Mouse (Mus musculus): Measurements from ENCODE around the gene Vps53.

The Vps53 gene

GRCm38 (mm10) chr11:76150980-76151379 lies 28.5 kb downstream of the Vps53 start:
- no peak for DNase-seq (ENCODE audit: low read depth, low spot score)
- H3K36me3 ChIP-seq (ENCODE audit: control insufficient read depth, insufficient read depth, low read length, poor library complexity, severe bottlenecking): no peaks in the 10 kb centered on the region
- H3K27me3 ChIP-seq (ENCODE audit: control insufficient read depth, insufficient read depth, low read length, poor library complexity, severe bottlenecking): no peaks in the 10 kb centered on the region

- H3K27me3 ChIP-seq (ENCODE audit: control insufficient read depth, insufficient read depth, low read length, poor library complexity, severe bottlenecking): no peaks in the 10 kb centered on the region
- DNase-seq (ENCODE audit: low read depth, low spot score): no peak
- H3K36me3 ChIP-seq (ENCODE audit: control insufficient read depth, insufficient read depth, low read length, poor library complexity, severe bottlenecking): no peaks in the 10 kb centered on the region
Observed at GRCm38 (mm10) chr11:76148055-76149008, 31.1 kb downstream of the Vps53 start.

GRCm38 (mm10) chr11:76146187-76147010 lies 33.0 kb downstream of the Vps53 start:
- Histone ChIP-seq H3K27me3 (ENCODE audit: control insufficient read depth, insufficient read depth, low read length, poor library complexity, severe bottlenecking) (no peaks in the 10 kb centered on the region), H3K36me3 (ENCODE audit: control insufficient read depth, insufficient read depth, low read length, poor library complexity, severe bottlenecking) (no peaks in the 10 kb centered on the region)
- DNase-seq (ENCODE audit: low read depth, low spot score): no peak

GRCm38 (mm10) chr11:76145169-76145568 lies 34.3 kb downstream of the Vps53 start:
- no peak for DNase-seq (ENCODE audit: low read depth, low spot score)
- Histone ChIP-seq H3K27me3 (ENCODE audit: control insufficient read depth, insufficient read depth, low read length, poor library complexity, severe bottlenecking) (no peaks in the 10 kb centered on the region), H3K36me3 (ENCODE audit: control insufficient read depth, insufficient read depth, low read length, poor library complexity, severe bottlenecking) (no peaks in the 10 kb centered on the region)

GRCm38 (mm10) chr11:76144386-76144785 lies 35.1 kb downstream of the Vps53 start:
- no peak for DNase-seq (ENCODE audit: low read depth, low spot score)
- no peaks in the 10 kb centered on the region for H3K27me3 ChIP-seq (ENCODE audit: control insufficient read depth, insufficient read depth, low read length, poor library complexity, severe bottlenecking)

GRCm38 (mm10) chr11:76137996-76138395 lies 41.5 kb downstream of the Vps53 start:
- no peak for DNase-seq (ENCODE audit: low read depth, low spot score)
- peaks cover 4% of the 10 kb centered on the region for H3K36me3 ChIP-seq (ENCODE audit: control insufficient read depth, insufficient read depth, low read length, poor library complexity, severe bottlenecking)
- H3K27me3 ChIP-seq (ENCODE audit: control insufficient read depth, insufficient read depth, low read length, poor library complexity, severe bottlenecking): no peaks in the 10 kb centered on the region

More at GRCm38 (mm10) chr11:76144386-76144785, 35.1 kb downstream of the Vps53 start:
- H3K36me3 ChIP-seq (ENCODE audit: control insufficient read depth, insufficient read depth, low read length, poor library complexity, severe bottlenecking): no peaks in the 10 kb centered on the region

- Histone ChIP-seq H3K36me3 (ENCODE audit: control insufficient read depth, insufficient read depth, low read length, poor library complexity, severe bottlenecking) (peaks cover 7% of the 10 kb centered on the region), H3K27me3 (ENCODE audit: control insufficient read depth, insufficient read depth, low read length, poor library complexity, severe bottlenecking) (no peaks in the 10 kb centered on the region)
- DNase-seq (ENCODE audit: low read depth, low spot score): no peak
Observed at GRCm38 (mm10) chr11:76135641-76136437, 43.6 kb downstream of the Vps53 start.

- DNase-seq (ENCODE audit: low read depth, low spot score): no peak
- no peaks in the 10 kb centered on the region for H3K27me3 ChIP-seq (ENCODE audit: control insufficient read depth, insufficient read depth, low read length, poor library complexity, severe bottlenecking)
- peaks cover 10% of the 10 kb centered on the region for H3K36me3 ChIP-seq (ENCODE audit: control insufficient read depth, insufficient read depth, low read length, poor library complexity, severe bottlenecking)
Observed at GRCm38 (mm10) chr11:76130859-76131258, 48.6 kb downstream of the Vps53 start.

GRCm38 (mm10) chr11:76125386-76125785 lies 54.1 kb downstream of the Vps53 start:
- Histone ChIP-seq H3K36me3 (ENCODE audit: control insufficient read depth, insufficient read depth, low read length, poor library complexity, severe bottlenecking) (peaks cover 5% of the 10 kb centered on the region), H3K27me3 (ENCODE audit: control insufficient read depth, insufficient read depth, low read length, poor library complexity, severe bottlenecking) (no peaks in the 10 kb centered on the region)
- DNase-seq (ENCODE audit: low read depth, low spot score): no peak

GRCm38 (mm10) chr11:76123517-76123916 lies 55.9 kb downstream of the Vps53 start:
- no peaks in the 10 kb centered on the region for H3K27me3 ChIP-seq (ENCODE audit: control insufficient read depth, insufficient read depth, low read length, poor library complexity, severe bottlenecking)
- peaks cover 2% of the 10 kb centered on the region; the same call in 1 of the 2 replicates for H3K36me3 ChIP-seq (ENCODE audit: control insufficient read depth, insufficient read depth, low read length, poor library complexity, severe bottlenecking)
- DNase-seq (ENCODE audit: low read depth, low spot score): no peak

GRCm38 (mm10) chr11:76122571-76122970 lies 56.9 kb downstream of the Vps53 start:
- H3K27me3 ChIP-seq (ENCODE audit: control insufficient read depth, insufficient read depth, low read length, poor library complexity, severe bottlenecking): no peaks in the 10 kb centered on the region
- no peak for DNase-seq (ENCODE audit: low read depth, low spot score)
- H3K36me3 ChIP-seq (ENCODE audit: control insufficient read depth, insufficient read depth, low read length, poor library complexity, severe bottlenecking): peaks cover 3% of the 10 kb centered on the region

- no peaks in the 10 kb centered on the region for H3K27me3 ChIP-seq (ENCODE audit: control insufficient read depth, insufficient read depth, low read length, poor library complexity, severe bottlenecking)
- H3K36me3 ChIP-seq (ENCODE audit: control insufficient read depth, insufficient read depth, low read length, poor library complexity, severe bottlenecking): peaks cover 5% of the 10 kb centered on the region
- DNase-seq (ENCODE audit: low read depth, low spot score): no peak
Observed at GRCm38 (mm10) chr11:76121086-76121485, 58.4 kb downstream of the Vps53 start.

GRCm38 (mm10) chr11:76120407-76120901 lies 59.0 kb downstream of the Vps53 start:
- DNase-seq (ENCODE audit: low read depth, low spot score): no peak
- Histone ChIP-seq H3K36me3 (ENCODE audit: control insufficient read depth, insufficient read depth, low read length, poor library complexity, severe bottlenecking) (peaks cover 5% of the 10 kb centered on the region), H3K27me3 (ENCODE audit: control insufficient read depth, insufficient read depth, low read length, poor library complexity, severe bottlenecking) (no peaks in the 10 kb centered on the region)

- H3K27me3 ChIP-seq (ENCODE audit: control insufficient read depth, insufficient read depth, low read length, poor library complexity, severe bottlenecking): no peaks in the 10 kb centered on the region
- DNase-seq (ENCODE audit: low read depth, low spot score): no peak
- H3K36me3 ChIP-seq (ENCODE audit: control insufficient read depth, insufficient read depth, low read length, poor library complexity, severe bottlenecking): peaks cover 8% of the 10 kb centered on the region
Observed at GRCm38 (mm10) chr11:76110416-76110815, 69.0 kb downstream of the Vps53 start.

All from splenic B cell, adult 2 months (primary cell).